8 mouse cellular contexts compared by ENCODE assay signal in genomic region chr2:156482299-156482698, GRCm38 (mm10).
DNase-seq lines count a peak whose midpoint lies in the region; ATAC-seq lines count a peak whose summit lies in the region.

No protein-coding gene starts in this region.

- peak; percentile 84 for ATAC-seq in common myeloid progenitor, adult 5-6 weeks (replicated peaks; ENCODE audit: low read depth, poor library complexity, severe bottlenecking)
- ATAC-seq in monocyte, adult 5-6 weeks (replicated peaks; ENCODE audit: insufficient number of reproducible peaks, low FRiP score, low TSS enrichment, poor library complexity, severe bottlenecking), result peak; percentile 55; the same call in 1 of the 2 replicates

- DNase-seq in gastrocnemius, postnatal 10 days, result peak; percentile 55
- DNase-seq in gastrocnemius, postnatal 36 days, result no peak
- peak; percentile 65 to 69 for DNase-seq in right cerebral cortex, adult 2 months (ENCODE audit: low spot score in 2 of 2)
- no peak for DNase-seq in right cerebral cortex, postnatal 36 days (ENCODE audit: low spot score in 2 of 2)
- peak; percentile 73 to 87 for DNase-seq in kidney, postnatal 36 days
- DNase-seq in thymus, postnatal 10 days (ENCODE audit: low spot score in 2 of 2), result peak; percentile 58 to 84

- intact Hi-C loops in gastrocnemius, postnatal 36 days (cut with DNase I), result no loop called here

Comparison
In these comparisons a context has a peak if more than half of its experiments do, and no peak if none do; other contexts are left out.
1. DNase-seq: peak in gastrocnemius, postnatal 10 days (single experiment), right cerebral cortex, adult 2 months (2 of 2), kidney, postnatal 36 days (2 of 2) and thymus, postnatal 10 days (2 of 2); none in gastrocnemius, postnatal 36 days (0 of 2) and right cerebral cortex, postnatal 36 days (0 of 2).